In genomic region chr1:166519626-166520025, GRCm38 (mm10) we compare ENCODE assay signal across 6 mouse cellular contexts.
DNase-seq lines count a peak whose midpoint lies in the region.

No protein-coding gene starts in this region.

- DNase-seq in cerebellum, adult 11 months = peak; percentile 8
- peak; percentile 15 to 27 for DNase-seq in cerebellum, adult 18-20 months
- peak; percentile 25 for DNase-seq in cerebellum, adult 8-10 months
- DNase-seq in cerebellum, adult 9-11 months = peak; percentile 34
- DNase-seq in cerebellum, postnatal 14 days = peak; percentile 22 to 52
- peak; percentile 27 to 33 for DNase-seq in cerebellum, postnatal 36 days

Comparison
In these comparisons a context has a peak if more than half of its experiments do, and no peak if none do; other contexts are left out.
1. Peak in every context shown above with its lines: DNase-seq.